Mouse (Mus musculus) liver, postnatal 0 days (tissue): ENCODE data around the gene Igflr1.

Source experiments
- CTCF ChIP-seq: sonication (generic); IDR thresholded peaks from 2 replicates; pipeline ENCODE4 v1.5.1; 2016; ENCODE audit warnings: antibody characterized with exemption, low read depth
- EP300 ChIP-seq: IDR thresholded peaks from 2 replicates; pipeline ENCODE4 v1.6.1; 2016; ENCODE audit warnings: antibody characterized with exemption, low read depth, mild to moderate bottlenecking

- TF ChIP-seq CTCF = no peak
- TF ChIP-seq EP300 = no peak
Measured at GRCm38 (mm10) chr7:30520396-30520795, 44.8 kb upstream of the Igflr1 start.
